Mouse (Mus musculus) CH12.LX (cell line): ENCODE measurements at regions not wholly inside any gene's neighbourhood (a gene's known extent, or its start where the extent isn't known, plus 50 kb on each side); places are given as distances from the start of the nearest gene placed in this dataset.

Experiments used
- DNase-seq: peaks from one replicate; pipeline ENCODE4 v3.0.0-alpha.2; 2013; ENCODE audit errors: extremely low read depth
- H3K27ac ChIP-seq: 2 replicates; pipeline ENCODE4 v1.5.1; 2012; ENCODE audit warnings: low read depth, mild to moderate bottlenecking, control low read depth, moderate library complexity; ENCODE audit not compliant: insufficient read depth
- H3K27me3 ChIP-seq: replicated peaks from 2 replicates; pipeline ENCODE3; 2012; ENCODE audit warnings: inconsistent platforms
- H3K36me3 ChIP-seq, 2 experiments: replicated peaks in 1 of 2; 2 replicates each; pipeline versions ENCODE3 to v1.6.1; 2012; ENCODE audit warnings: inconsistent platforms in 1 of 2, low read length in 1 of 2, mild to moderate bottlenecking in 1 of 2, mixed read lengths in 1 of 2, moderate library complexity in 1 of 2; ENCODE audit not compliant: control insufficient read depth in 1 of 2, insufficient read depth in 1 of 2
- H3K4me1 ChIP-seq, 2 experiments: 2 replicates each; pipeline ENCODE4 v1.6.1; 2012; ENCODE audit warnings: inconsistent platforms in 1 of 2, moderate library complexity in 1 of 2; ENCODE audit not compliant: insufficient read depth in 2 of 2, control insufficient read depth in 1 of 2
- H3K4me2 ChIP-seq: 2 replicates; pipeline ENCODE4 v1.6.1; 2012; ENCODE audit warnings: low read depth, mild to moderate bottlenecking, control low read depth; ENCODE audit not compliant: poor library complexity, insufficient read depth, severe bottlenecking
- H3K4me3 ChIP-seq, 3 experiments: fragments of 150-350 bp in 1 of 3; sonication (generic) in 1 of 3; replicated peaks in 1 of 3; 2 replicates each; pipeline versions ENCODE3 to v1.5.1; 2011 to 2012; ENCODE audit warnings: low read depth in 2 of 3, low read length in 2 of 3, mild to moderate bottlenecking in 2 of 3, moderate library complexity in 2 of 3, control low read depth in 1 of 3, improper control_type of control experiment in 1 of 3, inconsistent platforms in 1 of 3, mixed read lengths in 1 of 3; ENCODE audit not compliant: poor library complexity in 1 of 3
- H3K79me2 ChIP-seq: replicated peaks from 2 replicates; pipeline ENCODE4 v1.6.1; 2012; ENCODE audit warnings: mild to moderate bottlenecking, moderate library complexity; ENCODE audit not compliant: control insufficient read depth, poor library complexity, insufficient read depth, severe bottlenecking; ENCODE audit errors: extremely low read depth
- H3K9ac ChIP-seq: 2 replicates; pipeline ENCODE4 v1.6.1; 2012; ENCODE audit warnings: low read depth, mild to moderate bottlenecking, control low read depth, moderate library complexity; ENCODE audit not compliant: insufficient read depth
- H3K9me3 ChIP-seq: replicated peaks from 2 replicates; pipeline ENCODE3; 2012; ENCODE audit warnings: low read length, inconsistent platforms, mixed read lengths
- BHLHE40 ChIP-seq: IDR thresholded peaks from 2 replicates; pipeline ENCODE4 v1.6.1; 2011; ENCODE audit warnings: mild to moderate bottlenecking, low read depth, low read length, improper control_type of control experiment
- CHD2 ChIP-seq: IDR thresholded peaks from 2 replicates; pipeline ENCODE4 v1.6.1; 2011; ENCODE audit warnings: low read length, improper control_type of control experiment
- CTCF ChIP-seq, 2 experiments: IDR thresholded peaks in 1 of 2; conservative IDR thresholded peaks in 1 of 2; 2 replicates each; pipeline ENCODE4 v1.5.1; 2011 to 2012; ENCODE audit warnings: low read depth in 2 of 2, low read length in 2 of 2, improper control_type of control experiment in 1 of 2, inconsistent platforms in 1 of 2, mild to moderate bottlenecking in 1 of 2, moderate library complexity in 1 of 2
- E2F4 ChIP-seq: IDR thresholded peaks from 2 replicates; pipeline ENCODE4 v1.6.1; 2011; ENCODE audit warnings: low read depth, low read length, improper control_type of control experiment; ENCODE audit not compliant: insufficient replicate concordance
- EP300 ChIP-seq: IDR thresholded peaks from 2 replicates; pipeline ENCODE4 v1.6.1; 2011; ENCODE audit warnings: low read length, improper control_type of control experiment
- GABPA ChIP-seq: IDR thresholded peaks from 2 replicates; pipeline ENCODE4 v1.6.1; 2012; ENCODE audit warnings: low read depth, low read length, improper control_type of control experiment, inconsistent platforms; ENCODE audit not compliant: insufficient replicate concordance
- HCFC1 ChIP-seq: IDR thresholded peaks from 2 replicates; pipeline ENCODE4 v1.6.1; 2012; ENCODE audit warnings: low read depth, mild to moderate bottlenecking, inconsistent platforms, low read length, improper control_type of control experiment
- IRF4 ChIP-seq: IDR thresholded peaks from 2 replicates; pipeline ENCODE4 v1.6.1; 2014; ENCODE audit warnings: low read depth, mild to moderate bottlenecking, inconsistent platforms, low read length, improper control_type of control experiment
- JUN ChIP-seq: IDR thresholded peaks from 2 replicates; pipeline ENCODE4 v1.6.1; 2011; ENCODE audit warnings: low read depth, mild to moderate bottlenecking, low read length, improper control_type of control experiment, moderate library complexity; ENCODE audit not compliant: insufficient read depth
- MAX ChIP-seq: IDR thresholded peaks from 2 replicates; pipeline ENCODE4 v1.6.1; 2011; ENCODE audit warnings: low read length, improper control_type of control experiment
- MAZ ChIP-seq: IDR thresholded peaks from 2 replicates; pipeline ENCODE4 v1.6.1; 2012; ENCODE audit warnings: low read depth, mild to moderate bottlenecking, inconsistent platforms, low read length, improper control_type of control experiment, moderate library complexity
- MXI1 ChIP-seq: IDR thresholded peaks from 2 replicates; pipeline ENCODE4 v1.6.1; 2011; ENCODE audit warnings: mild to moderate bottlenecking, low read depth, low read length, improper control_type of control experiment
- NELFE ChIP-seq: IDR thresholded peaks from 2 replicates; pipeline ENCODE4 v1.6.1; 2011; ENCODE audit warnings: low read depth, low read length, improper control_type of control experiment
- NRF1 ChIP-seq: IDR thresholded peaks from 2 replicates; pipeline ENCODE4 v1.6.1; 2014; ENCODE audit warnings: low read depth, mild to moderate bottlenecking, inconsistent platforms, low read length, improper control_type of control experiment, moderate library complexity
- PAX5 ChIP-seq: IDR thresholded peaks from 2 replicates; pipeline ENCODE4 v1.6.1; 2012; ENCODE audit warnings: low read length, inconsistent platforms, mixed read lengths
- POLR2A ChIP-seq: IDR thresholded peaks from 2 replicates; pipeline ENCODE4 v1.6.1; 2011; ENCODE audit warnings: low read depth, mild to moderate bottlenecking, improper control_type of control experiment, low read length
- POLR2AphosphoS2 ChIP-seq: IDR thresholded peaks from 2 replicates; pipeline ENCODE4 v1.6.1; 2011; ENCODE audit warnings: low read depth, low read length, improper control_type of control experiment
- RAD21 ChIP-seq: IDR thresholded peaks from 2 replicates; pipeline ENCODE4 v1.6.1; 2011; ENCODE audit warnings: low read depth, mild to moderate bottlenecking, low read length, improper control_type of control experiment, moderate library complexity
- SIN3A ChIP-seq: IDR thresholded peaks from 2 replicates; pipeline ENCODE4 v1.6.1; 2012; ENCODE audit warnings: low read length, improper control_type of control experiment, inconsistent platforms
- TCF12 ChIP-seq: IDR thresholded peaks from 2 replicates; pipeline ENCODE4 v1.6.1; 2014; ENCODE audit warnings: low read depth, mild to moderate bottlenecking, inconsistent platforms, low read length, improper control_type of control experiment
- UBTF ChIP-seq: IDR thresholded peaks from 2 replicates; pipeline ENCODE4 v1.6.1; 2012; ENCODE audit warnings: low read depth, mild to moderate bottlenecking, inconsistent platforms, low read length, improper control_type of control experiment, moderate library complexity
- USF1 ChIP-seq: IDR thresholded peaks from 2 replicates; pipeline ENCODE4 v1.6.1; 2014; ENCODE audit warnings: low read depth, mild to moderate bottlenecking, inconsistent platforms, low read length, improper control_type of control experiment
- ZC3H11A ChIP-seq: IDR thresholded peaks from 2 replicates; pipeline ENCODE4 v1.6.1; 2012; ENCODE audit warnings: low read depth, mild to moderate bottlenecking, inconsistent platforms, low read length, improper control_type of control experiment
- ZKSCAN1 ChIP-seq: IDR thresholded peaks from 2 replicates; pipeline ENCODE4 v1.6.1; 2012; ENCODE audit warnings: low read depth, inconsistent platforms, low read length, improper control_type of control experiment, borderline replicate concordance
- ZMIZ1 ChIP-seq: IDR thresholded peaks from 2 replicates; pipeline ENCODE4 v1.6.1; 2012; ENCODE audit warnings: low read depth, mild to moderate bottlenecking, inconsistent platforms, low read length, improper control_type of control experiment
- ZNF384 ChIP-seq: IDR thresholded peaks from 2 replicates; pipeline ENCODE4 v1.6.1; 2012; ENCODE audit warnings: low read depth, low read length, improper control_type of control experiment, inconsistent platforms
- dilution Hi-C: fragments of 300-500 bp; cut with MboI; formaldehyde crosslinking; loops from 2 replicates; pipeline ENCODE4 v1.14.3; 2020; ENCODE audit warnings: low sequenced_read_pairs; ENCODE audit not compliant: extremely low pct_unique_long_range_greater_than_20kb, extremely low pct_ligation_motif_present
- in situ Hi-C: fragments of 300-500 bp; cut with MboI; formaldehyde crosslinking; loops from 3 replicates; pipeline ENCODE4 v1.14.3; 2019; ENCODE audit warnings: low sequenced_read_pairs, low pct_ligation_motif_present, low pct_unique_long_range_greater_than_20kb, mixed read lengths

- in situ Hi-C loops (no loop called here), dilution Hi-C loops (no loop called here)
- Histone ChIP-seq H3K9ac (no peak overlapping the region), H3K27me3 (no peaks in the 10 kb centered on the region), H3K79me2 (no peaks in the 10 kb centered on the region), H3K27ac (no peak overlapping the region), H3K4me1 (no peaks in the 10 kb centered on the region), H3K4me2 (no peak overlapping the region), H3K4me3 (no peak overlapping the region), H3K9me3 (no peaks in the 10 kb centered on the region), H3K36me3 (no peaks in the 10 kb centered on the region)
- DNase-seq: no peak
- TF ChIP-seq MXI1 (no peak), IRF4 (no peak), JUN (no peak), POLR2A (no peak), EP300 (no peak), RAD21 (no peak), TCF12 (no peak), ZNF384 (no peak), ZMIZ1 (no peak), USF1 (no peak), CHD2 (no peak), MAZ (no peak), MAX (no peak), E2F4 (no peak)
Observed at GRCm38 (mm10) chr10:87329471-87329870, 164.0 kb downstream of the Ascl1 start.

DNA sequence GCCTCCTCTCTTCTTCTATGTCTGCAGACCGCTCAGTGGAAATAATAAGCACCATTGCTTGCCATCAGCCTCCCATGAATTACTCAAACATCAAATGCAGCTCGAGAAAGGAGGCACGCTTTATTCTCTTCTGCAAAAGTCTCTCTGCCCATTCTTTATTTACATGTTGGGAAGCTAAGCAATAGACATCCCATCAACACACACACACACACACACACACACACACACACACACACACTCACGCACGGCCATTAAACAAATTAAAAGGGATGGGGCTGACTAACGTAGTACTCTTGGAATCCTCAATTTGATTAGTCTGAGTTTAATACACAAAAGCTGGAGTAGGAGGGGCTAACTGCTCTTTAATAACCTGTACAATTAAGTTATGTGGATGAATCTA, 167.7 kb downstream of the Ascl1 start:
- Histone ChIP-seq H3K4me3 (no peak overlapping the region), H3K4me2 (no peak overlapping the region), H3K79me2 (no peaks in the 10 kb centered on the region), H3K9me3 (no peaks in the 10 kb centered on the region), H3K4me1 (no peaks in the 10 kb centered on the region), H3K36me3 (no peaks in the 10 kb centered on the region), H3K9ac (no peak overlapping the region), H3K27me3 (no peaks in the 10 kb centered on the region), H3K27ac (no peak overlapping the region)
- in situ Hi-C loops (no loop called here), dilution Hi-C loops (no loop called here)
- no peak for TF ChIP-seq ZNF384
- TF ChIP-seq NRF1: no peak
- TF ChIP-seq NELFE: no peak
- TF ChIP-seq GABPA: no peak
- no peak for TF ChIP-seq ZKSCAN1
- TF ChIP-seq ZC3H11A: no peak
- TF ChIP-seq SIN3A: no peak
- no peak for TF ChIP-seq MAX
- no peak for TF ChIP-seq E2F4
- TF ChIP-seq EP300: no peak
- TF ChIP-seq HCFC1: no peak
- TF ChIP-seq PAX5: no peak
- TF ChIP-seq CTCF (conservative IDR thresholded peaks at IDR 0.05 in 1 of 2, IDR thresholded peaks at IDR 0.05 in 1 of 2; ENCODE audit: low read depth in 2 of 2, low read length in 2 of 2): no peak
- no peak for TF ChIP-seq MXI1
- TF ChIP-seq POLR2AphosphoS2: no peak
- TF ChIP-seq BHLHE40: no peak
- no peak for TF ChIP-seq UBTF
- no peak for DNase-seq
